Mouse (Mus musculus) kidney, embryonic 16.5 days (tissue): ENCODE data around the gene Tmem184b. TPM values are rescaled to one million over a fixed set of nuclear protein-coding genes. Genes with fewer than 3 reads are reported as not detected.

Source experiments
- ATAC-seq: fragments of 200-750 bp; cut with Nextera tagmentation; 2 replicates; pipeline ENCODE4 v1.8.0; 2017; ENCODE audit warnings: moderate TSS enrichment; ENCODE audit not compliant: low FRiP score, low TSS enrichment
- H3K27ac ChIP-seq: fragments of 300-500 bp; sonication (generic); 2 replicates; pipeline ENCODE4 v1.5.1; 2014; ENCODE audit warnings: low read length
- H3K27me3 ChIP-seq: fragments of 300-500 bp; sonication (generic); 2 replicates; pipeline ENCODE4 v1.6.1; 2014; ENCODE audit warnings: low read length, control low read depth, mixed read lengths; ENCODE audit not compliant: insufficient read depth
- H3K36me3 ChIP-seq: fragments of 300-500 bp; sonication (generic); 2 replicates; pipeline ENCODE4 v1.6.1; 2014; ENCODE audit warnings: low read length, control low read depth, mixed read lengths; ENCODE audit not compliant: insufficient read depth
- H3K4me1 ChIP-seq: fragments of 300-500 bp; sonication (generic); 2 replicates; pipeline ENCODE4 v1.6.1; 2014; ENCODE audit warnings: low read length, control low read depth, mixed read lengths; ENCODE audit not compliant: insufficient read depth
- H3K4me2 ChIP-seq: fragments of 300-500 bp; sonication (generic); replicated peaks from 2 replicates; pipeline ENCODE4 v1.6.1; 2014; ENCODE audit warnings: low read depth, low read length
- H3K4me3 ChIP-seq: fragments of 300-500 bp; sonication (generic); 2 replicates; pipeline ENCODE4 v1.5.1; 2014; ENCODE audit warnings: mild to moderate bottlenecking, low read length
- H3K9ac ChIP-seq: fragments of 300-500 bp; sonication (generic); replicated peaks from 2 replicates; pipeline ENCODE4 v1.6.1; 2014; ENCODE audit warnings: low read length
- H3K9me3 ChIP-seq: fragments of 300-500 bp; sonication (generic); 2 replicates; pipeline ENCODE4 v1.6.1; 2016; ENCODE audit warnings: low read length, control low read depth
- WGBS: fragments of 180-500 bp; shearing (Covaris S2); extraction: QIAGEN DNeasy Blood & Tissue Kit; methylation state at CpG from one replicate; pipeline ENCODE4 v1.1.7; 2014; 5-methylcytosine and 5-hydroxymethylcytosine counted together
- microRNA counts: library from miRNA; unstranded; fragments of <30 nt; microRNA quantifications from one replicate; lab custom pipeline; 2016
- microRNA-seq: library from miRNA; unstranded; fragments of <30 nt; microRNA quantifications from one replicate; pipeline ENCODE4, GENCODE M21; 2016
- polyA plus RNA-seq: library from polyadenylated mRNA; unstranded; fragments of >200 nt; fragmentation: Nextera tagmentation; extraction: Ambion mirVana; gene quantifications from 2 replicates; pipeline ENCODE4 v1.2.1, GENCODE M21; 2015

Tmem184b gene
- polyA plus RNA-seq, 1 experiment from 2014 or later, result 80.5 TPM

DNA sequence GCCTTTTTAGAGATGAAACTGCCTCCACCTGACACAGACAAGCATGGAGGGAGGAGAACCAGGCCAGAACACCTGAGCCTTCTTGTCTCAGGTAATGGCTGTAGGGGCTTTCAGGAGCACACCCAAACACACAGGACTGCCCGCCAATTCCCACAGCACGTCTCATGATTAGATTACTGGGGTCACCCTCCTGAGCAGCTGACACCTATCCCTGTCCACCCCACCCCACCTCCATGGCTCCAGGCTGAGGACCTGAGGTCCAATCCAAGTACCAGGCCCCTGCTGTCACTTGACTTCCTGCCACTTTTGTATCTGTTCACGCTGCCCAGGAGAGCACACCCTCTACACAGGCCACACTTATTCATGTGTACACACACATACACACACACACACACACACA lies 77.6 kb downstream of the Tmem184b start:
- Histone ChIP-seq H3K4me3 (no peak overlapping the region), H3K4me2 (no peak overlapping the region), H3K36me3 (no peaks in the 10 kb centered on the region), H3K4me1 (peaks cover 31% of the 10 kb centered on the region), H3K27me3 (no peaks in the 10 kb centered on the region), H3K9ac (no peak overlapping the region), H3K9me3 (no peaks in the 10 kb centered on the region), H3K27ac (no peak overlapping the region)
- WGBS, result 72% methylated on average over 3 of the region's 3 CpGs
- no peak for ATAC-seq

DNA sequence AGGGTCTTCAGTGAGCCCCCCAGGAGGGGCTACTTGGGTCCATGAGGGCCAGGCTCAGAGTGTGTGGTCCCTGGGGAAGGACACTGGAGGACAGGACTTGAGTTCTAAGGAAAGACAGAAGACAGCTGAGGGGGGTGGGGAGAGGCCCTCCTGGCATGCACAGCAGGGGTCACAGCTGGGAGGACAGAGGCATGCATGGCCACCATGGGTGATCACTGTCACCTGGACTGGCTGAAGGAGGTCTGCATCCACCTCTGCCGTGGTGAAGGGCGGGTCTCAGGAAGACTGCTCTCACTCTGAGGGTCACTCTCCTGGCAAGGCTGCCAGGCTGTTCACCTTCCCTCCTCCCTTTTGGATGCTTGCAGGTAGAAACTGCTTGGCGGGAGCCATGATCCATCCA lies 79.0 kb downstream of the Tmem184b start:
- ATAC-seq, result no peak
- WGBS, result 96% methylated on average over 2 of the region's 3 CpGs
- H3K9me3 ChIP-seq, result no peaks in the 10 kb centered on the region
- H3K27ac ChIP-seq, result peak overlapping the region; percentile 54; the same call in 1 of the 2 replicates
- no peak overlapping the region for H3K4me3 ChIP-seq
- H3K27me3 ChIP-seq, result no peaks in the 10 kb centered on the region
- H3K9ac ChIP-seq, result no peak overlapping the region
- H3K4me2 ChIP-seq, result no peak overlapping the region
- H3K4me1 ChIP-seq, result peaks cover 31% of the 10 kb centered on the region
- H3K36me3 ChIP-seq, result no peaks in the 10 kb centered on the region

DNA sequence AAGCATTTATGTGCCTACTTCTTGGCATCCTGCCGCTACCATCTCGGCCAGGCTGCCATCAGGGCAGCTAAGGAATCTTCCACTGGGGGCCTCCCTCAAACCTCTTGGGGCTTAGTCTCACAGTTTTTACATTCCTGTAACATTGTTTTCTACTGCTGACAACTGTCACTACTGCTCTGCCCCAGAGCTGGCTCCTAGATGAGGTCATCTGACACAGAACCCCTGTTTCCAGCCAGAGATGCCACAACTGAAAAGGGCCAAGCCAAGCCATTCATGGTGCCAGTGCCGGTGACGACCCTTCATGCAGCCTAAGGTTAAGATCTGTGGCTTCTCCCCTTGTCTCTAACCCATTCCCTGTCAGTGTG lies 79.6 kb downstream of the Tmem184b start:
- WGBS, result 77% methylated on average over 4 of the region's 4 CpGs
- peaks cover 31% of the 10 kb centered on the region for H3K4me1 ChIP-seq

GRCm38 (mm10) chr15:79322991-79323790 lies 80.2 kb downstream of the Tmem184b start:
- no peak overlapping the region for H3K4me3 ChIP-seq
- no peak overlapping the region for H3K4me2 ChIP-seq
- H3K36me3 ChIP-seq, result no peaks in the 10 kb centered on the region
- ATAC-seq, result no peak
- H3K9me3 ChIP-seq, result no peaks in the 10 kb centered on the region
- peak overlapping the region; percentile 69 for H3K27ac ChIP-seq
- H3K9ac ChIP-seq, result 0 out of 2 replicates have a peak overlapping the region, but pooled peaks have one; percentile 0
- peaks cover 31% of the 10 kb centered on the region for H3K4me1 ChIP-seq
- 59% methylated on average over 6 of the region's 6 CpGs for WGBS
- no peaks in the 10 kb centered on the region for H3K27me3 ChIP-seq

More for the DNA sequence above, 79.6 kb downstream of the Tmem184b start:
- Histone ChIP-seq H3K27ac (peak overlapping the region; percentile 54), H3K27me3 (no peaks in the 10 kb centered on the region), H3K4me2 (no peak overlapping the region), H3K9me3 (no peaks in the 10 kb centered on the region), H3K4me3 (no peak overlapping the region), H3K9ac (no peak overlapping the region), H3K36me3 (no peaks in the 10 kb centered on the region)
- ATAC-seq, result no peak

DNA sequence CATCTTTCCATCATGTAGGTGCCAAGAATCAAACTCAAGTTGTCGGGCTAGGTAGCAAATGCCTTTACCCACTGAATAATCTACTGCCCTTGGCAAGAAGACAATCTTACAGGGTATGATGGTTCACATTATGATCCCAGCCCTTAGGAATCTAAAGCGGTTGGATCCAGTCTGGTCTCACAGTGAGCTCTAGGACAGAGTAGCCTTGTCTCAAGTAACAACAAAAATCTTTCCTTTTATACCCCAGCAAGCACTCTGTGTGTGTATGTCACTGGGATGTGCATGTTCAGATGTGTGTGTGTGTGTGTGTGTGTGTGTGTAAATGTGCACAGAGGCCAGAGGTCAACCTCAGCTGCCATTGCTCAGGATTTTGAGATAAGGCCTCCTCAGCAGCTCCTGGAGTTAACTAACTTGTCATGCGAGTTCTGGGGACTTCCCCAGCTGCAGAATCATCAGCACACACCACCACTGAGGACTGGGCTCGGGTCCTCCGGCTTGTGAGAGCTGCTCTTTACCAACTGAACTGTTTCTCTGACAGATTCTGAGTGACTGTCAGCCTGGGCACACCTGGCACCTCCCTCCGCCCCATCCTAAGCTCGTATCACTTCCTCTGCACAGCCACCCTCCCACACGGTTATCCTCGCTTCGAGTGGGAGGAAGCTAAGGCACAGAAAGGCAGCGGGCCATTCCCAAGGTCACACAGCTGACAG lies 80.9 kb downstream of the Tmem184b start:
- 0 out of 2 replicates have a peak overlapping the region, but pooled peaks have one; percentile 0 for H3K9ac ChIP-seq
- no peak overlapping the region for H3K4me2 ChIP-seq
- no peaks in the 10 kb centered on the region for H3K9me3 ChIP-seq
- H3K27me3 ChIP-seq, result no peaks in the 10 kb centered on the region
- WGBS, result 46% methylated on average over 11 of the region's 11 CpGs
- peak overlapping the region; percentile 69 for H3K27ac ChIP-seq
- H3K4me3 ChIP-seq, result no peak overlapping the region
- H3K36me3 ChIP-seq, result no peaks in the 10 kb centered on the region
- H3K4me1 ChIP-seq, result peaks cover 29% of the 10 kb centered on the region
- ATAC-seq, result no peak

DNA sequence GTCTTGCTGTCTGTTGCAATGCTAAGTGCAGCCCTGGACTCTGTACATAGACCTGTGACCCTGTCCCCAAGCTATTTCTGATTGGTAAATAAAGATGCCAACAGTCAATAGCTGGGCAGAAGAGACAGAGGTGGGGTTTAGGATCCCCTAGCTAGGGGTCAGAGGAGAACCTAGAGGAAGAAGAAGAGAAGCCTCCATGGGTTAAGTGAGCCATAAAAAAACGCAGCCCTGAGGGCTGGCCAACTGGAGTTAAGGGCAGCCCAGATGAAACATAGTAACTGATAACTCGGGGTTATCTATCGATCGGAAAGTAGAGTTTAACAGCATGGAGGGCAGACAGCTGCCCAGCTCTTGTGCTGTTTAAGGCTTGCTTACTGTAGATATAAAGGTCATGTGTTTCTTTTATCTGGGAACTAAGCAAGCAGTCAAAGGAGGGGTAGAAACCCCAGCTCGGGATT lies 81.6 kb downstream of the Tmem184b start:
- Histone ChIP-seq H3K4me1 (peaks cover 22% of the 10 kb centered on the region), H3K4me2 (no peak overlapping the region), H3K36me3 (no peaks in the 10 kb centered on the region), H3K27me3 (no peaks in the 10 kb centered on the region), H3K9me3 (no peaks in the 10 kb centered on the region), H3K4me3 (no peak overlapping the region), H3K9ac (no peak overlapping the region), H3K27ac (no peak overlapping the region)
- WGBS, result 71% methylated on average over 5 of the region's 5 CpGs
- ATAC-seq, result no peak

- Histone ChIP-seq H3K9ac (no peak overlapping the region), H3K9me3 (no peaks in the 10 kb centered on the region), H3K4me3 (no peak overlapping the region), H3K36me3 (peaks cover 8% of the 10 kb centered on the region; the same call in 1 of the 2 replicates), H3K4me2 (no peak overlapping the region), H3K27me3 (no peaks in the 10 kb centered on the region), H3K4me1 (no peaks in the 10 kb centered on the region), H3K27ac (no peak overlapping the region)
- 70% methylated on average over 8 of the region's 8 CpGs for whole genome bisulfite sequencing
- 0 out of 2 replicates have a peak, but pooled peaks have one; percentile 23 for ATAC-seq
Measured at GRCm38 (mm10) chr15:79313848-79314369, 89.5 kb downstream of the Tmem184b start.

MicroRNAs within 50 kb of the gene (microRNA counts, 519-probe panel; counts per million panel counts)
- microRNA mmu-miR-1943 (lab: Ali Mortazavi, UCI), result 104 counts per million, percentile 35 among the panel's probes with 10 or more counts

Small RNAs within 50 kb of the gene (microRNA-seq; reads per million reads assigned to microRNA genes)
- 3.8 reads per million, percentile 18 among the genes with 10 or more reads in this experiment for gene Mir1943

Other genes with a start within 250 kb of the Tmem184b start
- 0.51 and 0.56 TPM in 2 replicates for gene Sox10, start 238.3 kb downstream of the Tmem184b start, polyA plus RNA-seq
- 56.9 and 57.8 TPM in 2 replicates for gene Pick1, start 174.4 kb downstream of the Tmem184b start, polyA plus RNA-seq
- gene Gm49486, start 174.2 kb downstream of the Tmem184b start, polyA plus RNA-seq, result 0.55 and 0.72 TPM in 2 replicates
- gene Slc16a8, start 148.8 kb downstream of the Tmem184b start, polyA plus RNA-seq, result 0.24 and 0.30 TPM in 2 replicates
- 12.5 and 17.7 TPM in 2 replicates for gene Baiap2l2, start 118.0 kb downstream of the Tmem184b start, polyA plus RNA-seq
- gene Pla2g6, start 75.2 kb downstream of the Tmem184b start, polyA plus RNA-seq, result 18.3 and 21.1 TPM in 2 replicates
- gene Maff, start 56.9 kb downstream of the Tmem184b start, polyA plus RNA-seq, result 3.7 and 4.0 TPM in 2 replicates
- gene Csnk1e, start 52.0 kb upstream of the Tmem184b start, polyA plus RNA-seq, result 66.0 and 71.5 TPM in 2 replicates
- 0.16 TPM in 1 of 2 replicates, not detected in the other for gene Kcnj4, start 101.7 kb upstream of the Tmem184b start, polyA plus RNA-seq
- 66.2 and 72.9 TPM in 2 replicates for gene Kdelr3, start 112.8 kb upstream of the Tmem184b start, polyA plus RNA-seq
- gene Ddx17, start 143.2 kb upstream of the Tmem184b start, polyA plus RNA-seq, result 48.3 and 52.0 TPM in 2 replicates
- gene Dmc1, start 201.5 kb upstream of the Tmem184b start, polyA plus RNA-seq, result 2.0 and 2.3 TPM in 2 replicates